Mouse (Mus musculus) layer of hippocampus, adult 2 months (tissue): ENCODE measurements around the gene Ddx5. TPM values are rescaled to one million over a fixed set of nuclear protein-coding genes. Genes with fewer than 3 reads are reported as not detected.
A peak's percentile ranks its signal among the peaks of the same experiment; 100 is the strongest.
"Not testable (repeated sequence)": the region's sequence is repeated elsewhere in the genome, so short reads cannot be mapped to it uniquely, and the experiment has no call there.

Source experiments
- DNase-seq, 2 experiments: peaks; one replicate each; pipeline ENCODE4 v3.0.0; 2022; ENCODE audit warnings: low spot score in 2 of 2
- H3K27ac ChIP-seq: fragments of 200-600 bp; 2 replicates; pipeline ENCODE4 v1.8.1; 2022
- H3K4me3 ChIP-seq: fragments of 200-600 bp; 2 replicates; pipeline ENCODE4 v1.8.1; 2022; ENCODE audit warnings: mild to moderate bottlenecking
- CTCF ChIP-seq: fragments of 200-600 bp; conservative IDR thresholded peaks from 2 replicates; pipeline ENCODE4 v1.8.1; 2022; ENCODE audit warnings: antibody characterized with exemption, mild to moderate bottlenecking, moderate library complexity
- total RNA-seq, 2 experiments: library from RNA; stranded (reverse); gene quantifications; 2 replicates each; pipeline ENCODE4 v1.2.3; 2021

Ddx5 gene
- total RNA-seq, 2 experiments from 2014 or later: 779 to 834 TPM

DNA sequence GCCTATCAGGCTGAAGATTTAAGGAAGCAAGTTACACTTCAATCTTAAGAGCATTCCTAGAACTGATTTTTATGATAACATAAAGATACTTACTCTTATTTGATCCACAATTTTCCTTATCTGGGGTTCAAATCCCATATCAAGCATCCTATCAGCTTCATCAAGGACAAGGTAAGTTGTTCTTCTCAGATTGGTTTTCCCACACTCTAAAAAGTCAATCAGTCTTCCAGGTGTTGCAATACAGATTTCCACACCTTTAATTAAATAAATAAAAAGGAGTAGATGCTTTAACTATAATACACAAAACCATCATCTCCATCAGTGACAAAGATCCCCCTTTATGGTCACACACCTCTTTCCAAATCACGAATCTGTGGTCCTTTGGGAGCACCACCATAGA lies 3.9 kb downstream of the Ddx5 start:
- DNase-seq: no peak
- no peak for TF ChIP-seq CTCF
- Histone ChIP-seq H3K4me3 (peak overlapping the region; percentile 32), H3K27ac (no peak overlapping the region)

- H3K27ac ChIP-seq: no peak overlapping the region
- H3K4me3 ChIP-seq: no peak overlapping the region; the same call in 1 of the 2 replicates
- DNase-seq: no peak
- no peak for TF ChIP-seq CTCF
Measured at GRCm38 (mm10) chr11:106784476-106784875, 4.5 kb downstream of the Ddx5 start.

GRCm38 (mm10) chr11:106782841-106783764 lies 5.9 kb downstream of the Ddx5 start:
- Histone ChIP-seq H3K27ac (no peak overlapping the region), H3K4me3 (no peak overlapping the region; the same call in 1 of the 2 replicates)
- no peak for DNase-seq
- TF ChIP-seq CTCF: no peak

DNA sequence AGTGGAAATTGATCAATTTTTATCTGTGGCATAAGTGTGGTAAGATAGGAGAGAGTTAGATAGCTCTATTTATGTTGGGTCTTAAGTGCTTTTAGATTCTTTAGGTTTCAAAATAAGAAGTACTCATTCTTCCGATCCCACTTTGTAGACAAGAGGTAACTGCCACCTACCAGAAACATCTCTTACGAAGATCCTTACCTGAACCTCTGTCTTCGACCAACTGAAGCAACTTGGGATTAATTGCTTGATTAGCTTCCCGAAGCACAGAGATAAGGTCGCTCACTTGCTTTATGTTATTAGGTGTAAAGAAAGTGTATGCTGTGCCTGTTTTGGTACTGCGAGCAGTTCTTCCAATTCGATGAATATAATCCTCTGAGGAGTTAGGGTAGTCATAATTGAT lies 6.7 kb downstream of the Ddx5 start:
- H3K4me3 ChIP-seq, DNase-seq, H3K27ac ChIP-seq: not testable (repeated sequence)

- Histone ChIP-seq H3K27ac (no peak overlapping the region), H3K4me3 (no peak overlapping the region)
- TF ChIP-seq CTCF: no peak
- no peak for DNase-seq
Measured at GRCm38 (mm10) chr11:106780590-106781220, 8.3 kb downstream of the Ddx5 start.

- Histone ChIP-seq H3K27ac (peak overlapping the region; percentile 91), H3K4me3 (no peak overlapping the region; the same call in 1 of the 2 replicates)
- TF ChIP-seq CTCF: no peak
Measured at GRCm38 (mm10) chr11:106780089-106780425, 8.9 kb downstream of the Ddx5 start.

DNA sequence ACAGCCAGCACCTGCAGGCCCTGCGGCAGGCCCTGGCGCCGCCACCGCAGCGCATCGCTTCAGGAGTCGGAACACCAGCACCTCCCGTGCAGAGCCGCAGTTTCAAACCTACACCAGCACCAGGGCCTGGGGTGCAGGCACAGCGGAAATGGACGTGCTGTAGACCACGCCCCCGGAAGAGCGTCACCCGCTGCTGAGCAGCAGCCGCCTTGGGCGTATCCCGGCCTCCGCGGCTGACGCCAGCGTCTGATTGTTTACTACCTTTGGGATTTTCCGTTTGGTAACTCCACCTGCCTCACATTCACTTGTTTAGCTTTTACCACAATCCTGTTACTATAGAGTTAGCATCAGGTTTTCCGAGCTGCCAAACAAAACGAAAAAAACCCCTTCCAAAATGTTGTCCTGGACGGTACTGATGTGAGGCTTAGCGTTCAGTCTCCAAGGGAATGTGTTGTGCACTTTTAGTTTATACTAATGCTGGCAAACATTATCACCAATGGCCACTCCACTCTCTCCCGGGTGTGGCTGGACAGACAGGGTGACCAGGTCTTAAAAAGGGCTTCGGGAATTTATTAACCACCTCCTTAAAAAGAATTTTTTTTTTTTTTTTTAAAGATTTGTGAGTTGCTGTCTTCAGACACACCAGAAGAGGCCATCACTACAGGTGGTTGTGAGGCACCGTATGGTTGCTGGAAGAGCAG lies 9.4 kb downstream of the Ddx5 start, which contains the start of gene Polg2:
Gene Polg2, minus strand, starts transcription at position 150 of the 701 bp plus-strand sequence.
- peak within 1 kb of the TSS; percentile 91 for H3K27ac ChIP-seq
- TF ChIP-seq CTCF: no peak
- DNase-seq: peak; percentile 90 to 91

More at GRCm38 (mm10) chr11:106780089-106780425, 8.9 kb downstream of the Ddx5 start:
- DNase-seq: no peak

DNA sequence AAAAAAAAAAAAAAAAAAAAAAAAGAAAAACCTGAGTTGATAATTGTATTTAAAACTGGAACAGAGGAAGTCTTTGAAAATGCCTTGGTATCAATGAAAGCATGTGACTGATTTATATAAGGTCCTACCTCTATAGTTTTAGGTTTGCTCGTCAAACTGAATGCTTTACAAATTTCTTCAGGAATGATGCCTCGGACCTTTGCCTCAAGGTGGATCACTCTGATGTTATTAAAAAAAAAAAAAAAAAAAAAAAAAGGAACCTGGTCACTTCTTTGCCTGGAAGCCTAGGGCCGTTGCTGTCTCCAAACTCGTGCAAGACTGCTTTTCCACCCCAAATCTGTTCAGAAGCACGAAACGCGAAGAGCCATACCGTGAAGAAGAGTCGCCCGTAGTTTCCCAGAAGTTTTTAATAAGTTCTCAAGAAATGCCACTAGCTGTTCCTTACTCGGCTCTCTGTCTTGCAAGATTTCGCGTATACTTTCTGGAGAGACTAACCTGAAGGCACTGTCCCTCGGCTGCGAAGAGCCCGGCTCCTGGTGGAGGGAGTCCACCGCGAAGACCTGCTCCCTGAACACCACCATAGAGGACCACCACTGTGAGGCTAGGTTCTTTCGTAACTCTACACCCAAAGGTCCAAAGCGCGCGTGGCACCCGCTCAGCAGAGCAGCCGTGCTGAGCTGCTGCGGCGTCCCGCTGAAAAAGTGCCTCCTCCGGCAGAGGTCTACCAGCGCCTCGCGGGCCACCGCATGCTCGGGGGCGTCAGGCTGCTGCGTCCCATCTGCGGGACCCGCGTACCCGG lies 10.2 kb downstream of the Ddx5 start:
- Histone ChIP-seq H3K4me3 (peak overlapping the region; percentile 90), H3K27ac (peak overlapping the region; percentile 91)
- TF ChIP-seq CTCF: no peak
- DNase-seq: no peak

More for the DNA sequence above, 9.4 kb downstream of the Ddx5 start, which contains the start of gene Polg2:
- peak within 1 kb of the TSS; percentile 90 for H3K4me3 ChIP-seq

GRCm38 (mm10) chr11:106778132-106778531 lies 10.9 kb downstream of the Ddx5 start:
- H3K4me3 ChIP-seq: no peak overlapping the region
- TF ChIP-seq CTCF: no peak

DNA sequence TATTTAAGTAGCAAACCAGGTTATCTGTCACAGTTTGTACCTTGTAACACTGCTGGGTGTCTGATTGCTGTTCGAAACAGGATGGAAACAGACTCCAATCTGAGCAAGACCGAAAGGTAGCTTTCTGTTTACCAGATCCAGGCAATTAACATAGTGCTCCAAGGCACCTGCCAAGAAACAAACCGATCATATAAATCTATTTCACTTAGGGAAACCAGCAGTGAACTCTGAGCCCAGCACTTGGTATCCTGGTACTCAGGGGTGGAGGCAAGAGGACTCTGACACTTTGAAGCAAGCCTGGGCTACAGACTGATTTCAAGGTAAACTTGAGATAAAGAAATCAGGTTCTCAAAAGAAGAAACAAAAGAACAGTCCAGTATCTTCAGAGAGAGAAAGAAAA lies 11.6 kb downstream of the Ddx5 start:
- H3K27ac ChIP-seq: no peak overlapping the region
- TF ChIP-seq CTCF: no peak
- no peak for DNase-seq
- no peak overlapping the region for H3K4me3 ChIP-seq

More at GRCm38 (mm10) chr11:106778132-106778531, 10.9 kb downstream of the Ddx5 start:
- no peak for DNase-seq
- H3K27ac ChIP-seq: no peak overlapping the region

- no peak overlapping the region for H3K4me3 ChIP-seq
- no peak overlapping the region for H3K27ac ChIP-seq
- TF ChIP-seq CTCF: no peak
- DNase-seq: no peak
Measured at GRCm38 (mm10) chr11:106776960-106777359, 12.0 kb downstream of the Ddx5 start.

DNA sequence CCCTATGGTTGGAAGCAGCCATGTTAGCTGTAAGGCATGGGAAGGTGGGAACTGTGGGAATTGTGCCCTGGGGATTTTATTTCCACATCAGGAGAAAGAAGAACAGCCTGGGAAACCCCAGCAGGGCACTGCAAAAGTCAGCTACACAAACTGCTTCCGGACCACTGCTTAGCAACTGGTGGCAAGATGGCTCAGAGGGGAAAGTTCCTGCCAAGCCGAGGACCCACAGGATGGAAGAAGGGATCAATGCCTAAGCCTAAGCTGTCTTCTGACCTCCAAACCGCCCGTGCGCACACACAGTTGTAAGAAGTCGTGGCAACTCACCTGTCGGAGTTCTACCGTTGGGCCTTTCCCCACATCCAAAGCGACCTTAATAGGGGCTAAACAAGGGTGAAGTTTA lies 15.9 kb downstream of the Ddx5 start:
- H3K4me3 ChIP-seq: no peak overlapping the region
- DNase-seq: no peak
- no peak for TF ChIP-seq CTCF
- H3K27ac ChIP-seq: no peak overlapping the region
